In genomic region chr13:91305697-91306405, GRCm38 (mm10) we compare ENCODE assay signal across 12 mouse cellular contexts.
A peak's percentile ranks its signal among the peaks of the same experiment; 100 is the strongest.
DNase-seq lines count a peak whose midpoint lies in the region; ATAC-seq and TF ChIP-seq lines count a peak whose summit lies in the region.
"Had no signal": no experiment of that assay in that cellular context is flagged by ENCODE, and none has a peak within 500 bp of the region (broad histone marks: within the 10 kb centered on the region; RNA-seq: fewer than 3 reads in every experiment).

No protein-coding gene starts in this region.

- no peak for TF ChIP-seq CTCF in gastrocnemius, adult 2 months (IDR thresholded peaks at IDR 0.05)

- no peaks in the 10 kb centered on the region for H3K36me3 ChIP-seq in embryonic facial prominence, embryonic 14.5 days (ENCODE audit: control insufficient read depth, insufficient read depth, low read length)
- H3K36me3 ChIP-seq in embryonic facial prominence, embryonic 10.5 days (replicated peaks) = no peaks in the 10 kb centered on the region
- no peaks in the 10 kb centered on the region for H3K36me3 ChIP-seq in limb, embryonic 10.5 days
- H3K36me3 ChIP-seq: embryonic facial prominence, embryonic 12.5 days; intestine, embryonic 15.5 days; limb, embryonic 12.5 days; stomach, embryonic 15.5 days had no signal

- H3K27me3 ChIP-seq in embryonic facial prominence, embryonic 14.5 days (replicated peaks; ENCODE audit: control insufficient read depth, insufficient read depth, low read length) = no peaks in the 10 kb centered on the region
- H3K27me3 ChIP-seq in embryonic facial prominence, embryonic 10.5 days (replicated peaks; ENCODE audit: low read depth, poor library complexity, severe bottlenecking) = no peaks in the 10 kb centered on the region
- no peaks in the 10 kb centered on the region for H3K27me3 ChIP-seq in limb, embryonic 10.5 days (ENCODE audit: low read depth, poor library complexity, severe bottlenecking)
- H3K27me3 ChIP-seq: embryonic facial prominence, embryonic 12.5 days; intestine, embryonic 15.5 days; limb, embryonic 12.5 days; stomach, embryonic 15.5 days had no signal

- peak; percentile 47; the same call in 1 of the 2 replicates for ATAC-seq in embryonic facial prominence, embryonic 14.5 days (ENCODE audit: low read depth)
- ATAC-seq: intestine, embryonic 15.5 days had no signal

- peak; percentile 26 for DNase-seq in embryonic facial prominence, embryonic 14.5 days (ENCODE audit: low spot score)
- no peak for DNase-seq in embryonic facial prominence, embryonic 10.5 days (ENCODE audit: low spot score)
- DNase-seq in right cerebral cortex, adult 18-20 months = peak; percentile 27
- no peak for DNase-seq in right cerebral cortex, postnatal 25 days
- DNase-seq in layer of hippocampus, adult 8-10 months (ENCODE audit: low spot score in 2 of 2) = peak; percentile 25 to 50
- peak; percentile 12 for DNase-seq in telencephalon, adult 2 months (ENCODE audit: low read depth, low spot score)
- DNase-seq in gastrocnemius, adult 2 months = no peak
- no peak for DNase-seq in limb, embryonic 10.5 days (ENCODE audit: low spot score)

- no peaks in the 10 kb centered on the region for H3K4me1 ChIP-seq in embryonic facial prominence, embryonic 14.5 days (ENCODE audit: control insufficient read depth, insufficient read depth, low read length)
- H3K4me1 ChIP-seq in embryonic facial prominence, embryonic 10.5 days = no peaks in the 10 kb centered on the region
- H3K4me1 ChIP-seq in limb, embryonic 10.5 days = no peaks in the 10 kb centered on the region
- H3K4me1 ChIP-seq: embryonic facial prominence, embryonic 12.5 days; intestine, embryonic 15.5 days; limb, embryonic 12.5 days; stomach, embryonic 15.5 days had no signal

- H3K4me3 ChIP-seq in embryonic facial prominence, embryonic 14.5 days (ENCODE audit: low read depth, low read length) = no peak overlapping the region
- no peak overlapping the region for H3K4me3 ChIP-seq in embryonic facial prominence, embryonic 10.5 days
- no peak overlapping the region for H3K4me3 ChIP-seq in gastrocnemius, adult 2 months
- no peak overlapping the region for H3K4me3 ChIP-seq in limb, embryonic 10.5 days
- H3K4me3 ChIP-seq: embryonic facial prominence, embryonic 12.5 days; intestine, embryonic 15.5 days; limb, embryonic 12.5 days; stomach, embryonic 15.5 days had no signal

- intact Hi-C loops in gastrocnemius, adult 2 months (cut with DNase I) = no loop called here

- WGBS in embryonic facial prominence, embryonic 14.5 days = 66% methylated on average over 6 of the region's 6 CpGs
- WGBS in embryonic facial prominence, embryonic 10.5 days = 88% methylated on average over 6 of the region's 6 CpGs
- 93% methylated on average over 6 of the region's 6 CpGs for WGBS in limb, embryonic 10.5 days

- no peak overlapping the region for H3K4me2 ChIP-seq in embryonic facial prominence, embryonic 14.5 days (ENCODE audit: low read depth, low read length)
- H3K4me2 ChIP-seq: embryonic facial prominence, embryonic 12.5 days; intestine, embryonic 15.5 days; limb, embryonic 12.5 days; stomach, embryonic 15.5 days had no signal

- no peaks in the 10 kb centered on the region for H3K9me3 ChIP-seq in embryonic facial prominence, embryonic 14.5 days (ENCODE audit: control insufficient read depth, low read length)
- H3K9me3 ChIP-seq in embryonic facial prominence, embryonic 10.5 days = no peaks in the 10 kb centered on the region
- H3K9me3 ChIP-seq in limb, embryonic 10.5 days (replicated peaks) = no peaks in the 10 kb centered on the region
- H3K9me3 ChIP-seq: embryonic facial prominence, embryonic 12.5 days; intestine, embryonic 15.5 days; limb, embryonic 12.5 days; stomach, embryonic 15.5 days had no signal

- H3K9ac ChIP-seq in embryonic facial prominence, embryonic 14.5 days (ENCODE audit: low read depth, low read length) = no peak overlapping the region
- H3K9ac ChIP-seq: embryonic facial prominence, embryonic 12.5 days; intestine, embryonic 15.5 days; limb, embryonic 12.5 days; stomach, embryonic 15.5 days had no signal

- H3K27ac ChIP-seq in embryonic facial prominence, embryonic 14.5 days (replicated peaks; ENCODE audit: low read depth, low read length) = no peak overlapping the region
- no peak overlapping the region for H3K27ac ChIP-seq in embryonic facial prominence, embryonic 10.5 days (replicated peaks)
- H3K27ac ChIP-seq in gastrocnemius, adult 2 months = no peak overlapping the region
- H3K27ac ChIP-seq in limb, embryonic 10.5 days = no peak overlapping the region
- H3K27ac ChIP-seq: embryonic facial prominence, embryonic 12.5 days; intestine, embryonic 15.5 days; limb, embryonic 12.5 days; stomach, embryonic 15.5 days had no signal

Comparison
In these comparisons a context has a peak if more than half of its experiments do, and no peak if none do; other contexts are left out.
1. DNase-seq: peak in embryonic facial prominence, embryonic 14.5 days (single experiment), right cerebral cortex, adult 18-20 months (single experiment), layer of hippocampus, adult 8-10 months (2 of 2) and telencephalon, adult 2 months (single experiment); none in embryonic facial prominence, embryonic 10.5 days (single experiment), right cerebral cortex, postnatal 25 days (single experiment), gastrocnemius, adult 2 months (single experiment) and limb, embryonic 10.5 days (single experiment).